ENCODE assay signal across 15 mouse cellular contexts in genomic region chr6:34600850-34601249, GRCm38 (mm10). TPM values are rescaled to one million over a fixed set of nuclear protein-coding genes. Genes with fewer than 3 reads are reported as not detected.
DNase-seq lines count a peak whose midpoint lies in the region; ATAC-seq and TF ChIP-seq lines count a peak whose summit lies in the region.
"Had no signal": no experiment of that assay in that cellular context is flagged by ENCODE, and none has a peak within 500 bp of the region (broad histone marks: within the 10 kb centered on the region; RNA-seq: fewer than 3 reads in every experiment).

No protein-coding gene starts in this region.

- no peaks in the 10 kb centered on the region for H3K36me3 ChIP-seq in heart, embryonic 11.5 days (ENCODE audit: control insufficient read depth, insufficient read depth, low read length)
- H3K36me3 ChIP-seq in kidney, postnatal 0 days (ENCODE audit: insufficient read depth, low read length): no peaks in the 10 kb centered on the region
- H3K36me3 ChIP-seq in embryonic facial prominence, embryonic 12.5 days: no peaks in the 10 kb centered on the region
- no peaks in the 10 kb centered on the region for H3K36me3 ChIP-seq in limb, embryonic 15.5 days
- no peaks in the 10 kb centered on the region for H3K36me3 ChIP-seq in forebrain, embryonic 13.5 days (ENCODE audit: poor library complexity, severe bottlenecking)
- no peaks in the 10 kb centered on the region for H3K36me3 ChIP-seq in hindbrain, postnatal 0 days (ENCODE audit: insufficient read depth, low read length)
- H3K36me3 ChIP-seq: hindbrain, embryonic 13.5 days had no signal

- H3K4me3 ChIP-seq in heart, embryonic 11.5 days (ENCODE audit: low read depth, low read length): no peak overlapping the region
- H3K4me3 ChIP-seq in kidney, postnatal 0 days (replicated peaks; ENCODE audit: low read depth, low read length): peak overlapping the region; percentile 37; the same call in 1 of the 2 replicates
- H3K4me3 ChIP-seq in embryonic facial prominence, embryonic 12.5 days: peak overlapping the region; percentile 48
- 0 out of 2 replicates have a peak overlapping the region, but pooled peaks have one; percentile 50 for H3K4me3 ChIP-seq in limb, embryonic 15.5 days
- H3K4me3 ChIP-seq in forebrain, embryonic 13.5 days: no peak overlapping the region
- no peak overlapping the region for H3K4me3 ChIP-seq in hindbrain, postnatal 0 days (ENCODE audit: low read length)
- H3K4me3 ChIP-seq: hindbrain, embryonic 13.5 days had no signal

- DNase-seq in heart, postnatal 36 days: no peak
- DNase-seq in kidney, postnatal 0 days (ENCODE audit: low spot score): no peak
- DNase-seq in kidney, adult 8-10 months: no peak
- no peak for DNase-seq in hindbrain, postnatal 0 days (ENCODE audit: low spot score)
- DNase-seq: adrenal gland, postnatal 36 days; B cell, adult 2 months; cerebellum, postnatal 36 days; kidney, postnatal 4 days; thymus, postnatal 36 days had no signal

- H3K9ac ChIP-seq in heart, embryonic 11.5 days (ENCODE audit: low read depth, low read length): no peak overlapping the region
- no peak overlapping the region for H3K9ac ChIP-seq in kidney, postnatal 0 days (ENCODE audit: low read depth, low read length)
- no peak overlapping the region for H3K9ac ChIP-seq in embryonic facial prominence, embryonic 12.5 days
- no peak overlapping the region for H3K9ac ChIP-seq in limb, embryonic 15.5 days
- no peak overlapping the region for H3K9ac ChIP-seq in forebrain, embryonic 13.5 days
- no peak overlapping the region for H3K9ac ChIP-seq in hindbrain, postnatal 0 days (replicated peaks; ENCODE audit: low read length)
- H3K9ac ChIP-seq: hindbrain, embryonic 13.5 days had no signal

- H3K27ac ChIP-seq in heart, embryonic 11.5 days (ENCODE audit: low read depth, low read length): no peak overlapping the region
- no peak overlapping the region for H3K27ac ChIP-seq in kidney, postnatal 0 days
- no peak overlapping the region for H3K27ac ChIP-seq in embryonic facial prominence, embryonic 12.5 days
- no peak overlapping the region for H3K27ac ChIP-seq in limb, embryonic 15.5 days
- H3K27ac ChIP-seq in forebrain, embryonic 13.5 days: no peak overlapping the region
- H3K27ac ChIP-seq in hindbrain, postnatal 0 days: no peak overlapping the region
- H3K27ac ChIP-seq: hindbrain, embryonic 13.5 days had no signal

- no peak for TF ChIP-seq CTCF in kidney, postnatal 0 days (IDR thresholded peaks at IDR 0.05; ENCODE audit: low read depth)
- TF ChIP-seq CTCF in hindbrain, postnatal 0 days (IDR thresholded peaks at IDR 0.05; ENCODE audit: low read depth): no peak

- no peaks in the 10 kb centered on the region for H3K27me3 ChIP-seq in heart, embryonic 11.5 days (ENCODE audit: control insufficient read depth, insufficient read depth, low read length)
- H3K27me3 ChIP-seq in kidney, postnatal 0 days (ENCODE audit: insufficient read depth, low read length): no peaks in the 10 kb centered on the region
- no peaks in the 10 kb centered on the region for H3K27me3 ChIP-seq in embryonic facial prominence, embryonic 12.5 days
- no peaks in the 10 kb centered on the region for H3K27me3 ChIP-seq in limb, embryonic 15.5 days
- no peaks in the 10 kb centered on the region for H3K27me3 ChIP-seq in forebrain, embryonic 13.5 days
- no peaks in the 10 kb centered on the region for H3K27me3 ChIP-seq in hindbrain, postnatal 0 days (ENCODE audit: insufficient read depth, low read length)
- H3K27me3 ChIP-seq: hindbrain, embryonic 13.5 days had no signal

- intact Hi-C loops in heart, postnatal 36 days (cut with DNase I): no loop called here

- WGBS in heart, embryonic 11.5 days (ENCODE audit: insufficient replicate concordance): 71% methylated on average over 4 of the region's 4 CpGs
- WGBS in kidney, postnatal 0 days: 81% methylated on average over 4 of the region's 4 CpGs
- 78% methylated on average over 4 of the region's 4 CpGs for WGBS in embryonic facial prominence, embryonic 12.5 days
- WGBS in limb, embryonic 15.5 days: 74% methylated on average over 4 of the region's 4 CpGs
- 82% methylated on average over 4 of the region's 4 CpGs for WGBS in forebrain, embryonic 13.5 days
- WGBS in hindbrain, postnatal 0 days: 83% methylated on average over 4 of the region's 4 CpGs

- no peak for ATAC-seq in heart, embryonic 11.5 days (replicated peaks; ENCODE audit: insufficient number of reproducible peaks, low FRiP score, low TSS enrichment)
- no peak for ATAC-seq in kidney, postnatal 0 days (replicated peaks; ENCODE audit: low FRiP score, low read depth)
- no peak for ATAC-seq in embryonic facial prominence, embryonic 12.5 days (ENCODE audit: insufficient number of reproducible peaks, insufficient read depth, low FRiP score, low TSS enrichment)
- no peak for ATAC-seq in limb, embryonic 15.5 days (ENCODE audit: insufficient number of reproducible peaks, low FRiP score, low TSS enrichment, low read depth)
- ATAC-seq in forebrain, embryonic 13.5 days: no peak
- no peak for ATAC-seq in hindbrain, postnatal 0 days
- ATAC-seq: midbrain, embryonic 16.5 days had no signal

- H3K4me1 ChIP-seq in heart, embryonic 11.5 days (ENCODE audit: control insufficient read depth, insufficient read depth, low read length): peaks cover 40% of the 10 kb centered on the region
- H3K4me1 ChIP-seq in kidney, postnatal 0 days (replicated peaks; ENCODE audit: insufficient read depth, low read length): peaks cover 9% of the 10 kb centered on the region; the same call in 1 of the 2 replicates
- peaks cover 48% of the 10 kb centered on the region for H3K4me1 ChIP-seq in embryonic facial prominence, embryonic 12.5 days
- peaks cover 42% of the 10 kb centered on the region for H3K4me1 ChIP-seq in limb, embryonic 15.5 days
- H3K4me1 ChIP-seq in forebrain, embryonic 13.5 days: peaks cover 24% of the 10 kb centered on the region
- peaks cover 7% of the 10 kb centered on the region; the same call in 1 of the 2 replicates for H3K4me1 ChIP-seq in hindbrain, postnatal 0 days (ENCODE audit: insufficient read depth, low read length)

- no peaks in the 10 kb centered on the region for H3K9me3 ChIP-seq in heart, embryonic 11.5 days (replicated peaks; ENCODE audit: control insufficient read depth, low read length)
- H3K9me3 ChIP-seq in kidney, postnatal 0 days (replicated peaks; ENCODE audit: low read length): no peaks in the 10 kb centered on the region
- H3K9me3 ChIP-seq in embryonic facial prominence, embryonic 12.5 days: no peaks in the 10 kb centered on the region
- no peaks in the 10 kb centered on the region for H3K9me3 ChIP-seq in limb, embryonic 15.5 days
- H3K9me3 ChIP-seq in forebrain, embryonic 13.5 days (replicated peaks): no peaks in the 10 kb centered on the region
- H3K9me3 ChIP-seq in hindbrain, postnatal 0 days (ENCODE audit: low read length): no peaks in the 10 kb centered on the region
- H3K9me3 ChIP-seq: hindbrain, embryonic 13.5 days had no signal

- peak overlapping the region; percentile 64 for H3K4me2 ChIP-seq in heart, embryonic 11.5 days
- peak overlapping the region; percentile 56 for H3K4me2 ChIP-seq in kidney, postnatal 0 days (ENCODE audit: low read length)
- peak overlapping the region; percentile 58 for H3K4me2 ChIP-seq in embryonic facial prominence, embryonic 12.5 days (replicated peaks)
- peak overlapping the region; percentile 49 for H3K4me2 ChIP-seq in limb, embryonic 15.5 days
- H3K4me2 ChIP-seq in forebrain, embryonic 13.5 days: no peak overlapping the region
- H3K4me2 ChIP-seq in hindbrain, postnatal 0 days (ENCODE audit: low read depth, low read length): no peak overlapping the region
- H3K4me2 ChIP-seq: hindbrain, embryonic 13.5 days had no signal

RNA-seq across cellular contexts. Expression of gene Cald1, which starts 2.5 kb away (rescaled TPM):
- polyA plus RNA-seq in heart, embryonic 11.5 days (2014; fragmentation: Nextera tagmentation; extraction: Ambion mirVana): 144 and 167 TPM in 2 replicates
- total RNA-seq in heart, postnatal 36 days (2021): 10 to 100 TPM; 49.3 to 55.6 TPM
- polyA plus RNA-seq in kidney, postnatal 0 days (2015; fragmentation: Nextera tagmentation; extraction: Ambion mirVana): 233 and 263 TPM in 2 replicates
- polyA plus RNA-seq in embryonic facial prominence, embryonic 12.5 days (2016; fragmentation: Nextera tagmentation; extraction: Ambion mirVana): 342 and 370 TPM in 2 replicates
- polyA plus RNA-seq in limb, embryonic 15.5 days (2015; fragmentation: Nextera tagmentation; extraction: Ambion mirVana): 272 and 288 TPM in 2 replicates
- polyA plus RNA-seq in forebrain, embryonic 13.5 days (2015; fragmentation: Nextera tagmentation; extraction: Ambion mirVana): 73.1 and 79.4 TPM in 2 replicates
- 27.6 and 28.1 TPM in 2 replicates for total RNA-seq in hindbrain, postnatal 0 days (2014; rRNA removed)
- 59.0 and 67.6 TPM in 2 replicates for polyA plus RNA-seq in hindbrain, postnatal 0 days (2015; fragmentation: Nextera tagmentation; extraction: Ambion mirVana)

Comparison
In these comparisons a context has a peak if more than half of its experiments do, and no peak if none do; other contexts are left out.
1. H3K4me2 ChIP-seq: peak in heart, embryonic 11.5 days (single experiment), kidney, postnatal 0 days (single experiment), embryonic facial prominence, embryonic 12.5 days (single experiment) and limb, embryonic 15.5 days (single experiment); none in forebrain, embryonic 13.5 days (single experiment) and hindbrain, postnatal 0 days (single experiment).
2. H3K4me3 ChIP-seq: peak in kidney, postnatal 0 days (single experiment), embryonic facial prominence, embryonic 12.5 days (single experiment) and limb, embryonic 15.5 days (single experiment); none in heart, embryonic 11.5 days (single experiment), forebrain, embryonic 13.5 days (single experiment) and hindbrain, postnatal 0 days (single experiment).